Mouse (Mus musculus) hindbrain, embryonic 14.5 days (tissue): ENCODE measurements around the gene Sarm1. TPM values are rescaled to one million over a fixed set of nuclear protein-coding genes. Genes with fewer than 3 reads are reported as not detected.
"Not testable (repeated sequence)": the region's sequence is repeated elsewhere in the genome, so short reads cannot be mapped to it uniquely, and the experiment has no call there.

Experiments
- ATAC-seq: fragments of 200-750 bp; cut with Nextera tagmentation; 2 replicates; pipeline ENCODE4 v1.8.0; 2017; ENCODE audit warnings: moderate number of reproducible peaks, mild to moderate bottlenecking, moderate TSS enrichment, moderate library complexity; ENCODE audit not compliant: low FRiP score
- DNase-seq: peaks from one replicate; pipeline ENCODE4 v3.0.0-alpha.2; 2015; ENCODE audit warnings: low spot score
- H3K27ac ChIP-seq: fragments of 300-500 bp; sonication (generic); 2 replicates; pipeline ENCODE4 v1.5.1; 2014; ENCODE audit warnings: mild to moderate bottlenecking, moderate library complexity
- H3K27me3 ChIP-seq: fragments of 300-500 bp; sonication (generic); 2 replicates; pipeline ENCODE4 v1.6.1; 2014; ENCODE audit warnings: mild to moderate bottlenecking, low read length, mixed read lengths; ENCODE audit not compliant: control insufficient read depth, insufficient read depth
- H3K36me3 ChIP-seq: fragments of 300-500 bp; sonication (generic); replicated peaks from 2 replicates; pipeline ENCODE4 v1.6.1; 2014; ENCODE audit not compliant: control insufficient read depth, insufficient read depth
- H3K4me1 ChIP-seq: fragments of 300-500 bp; sonication (generic); replicated peaks from 2 replicates; pipeline ENCODE4 v1.6.1; 2014; ENCODE audit warnings: antibody characterized with exemption, low read length, mixed read lengths; ENCODE audit not compliant: control insufficient read depth, insufficient read depth
- H3K4me2 ChIP-seq: fragments of 300-500 bp; sonication (generic); replicated peaks from 2 replicates; pipeline ENCODE4 v1.6.1; 2014; ENCODE audit warnings: mild to moderate bottlenecking, moderate library complexity
- H3K4me3 ChIP-seq: fragments of 300-500 bp; sonication (generic); replicated peaks from 2 replicates; pipeline ENCODE4 v1.5.1; 2014; ENCODE audit warnings: mild to moderate bottlenecking, low read length
- H3K9ac ChIP-seq: fragments of 300-500 bp; sonication (generic); 2 replicates; pipeline ENCODE4 v1.6.1; 2014
- H3K9me3 ChIP-seq: fragments of 300-500 bp; sonication (generic); 2 replicates; pipeline ENCODE4 v1.6.1; 2016; ENCODE audit warnings: low read length; ENCODE audit not compliant: control insufficient read depth
- WGBS: fragments of 180-500 bp; shearing (Covaris S2); extraction: QIAGEN DNeasy Blood & Tissue Kit; methylation state at CpG from one replicate; pipeline ENCODE4 v1.1.7; 2014; 5-methylcytosine and 5-hydroxymethylcytosine counted together
- polyA plus RNA-seq: library from polyadenylated mRNA; unstranded; fragments of >200 nt; fragmentation: Nextera tagmentation; extraction: Ambion mirVana; gene quantifications from 2 replicates; pipeline ENCODE4 v1.2.1, GENCODE M21; 2014

Sarm1 gene
- polyA plus RNA-seq, 1 experiment from 2014 or later, result 55.1 TPM

DNA sequence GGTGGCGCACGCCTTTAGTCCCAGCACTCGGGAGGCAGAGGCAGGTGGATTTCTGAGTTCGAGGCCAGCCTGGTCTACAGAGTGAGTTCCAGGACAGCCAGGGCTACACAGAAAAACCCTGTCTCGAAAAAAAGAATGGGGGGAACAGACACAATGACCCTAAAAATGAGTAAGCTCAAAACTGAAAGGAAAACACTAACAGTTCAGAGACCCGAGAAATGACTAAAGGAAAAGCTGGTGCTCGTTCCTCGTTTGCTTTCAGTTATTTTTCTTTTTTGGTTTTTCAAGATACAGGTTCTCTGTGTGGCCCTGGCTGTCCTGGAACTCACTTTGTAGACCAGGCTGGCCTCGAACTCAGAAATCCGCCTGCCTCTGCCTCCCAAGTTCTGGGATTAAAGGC, 34.0 kb upstream of the Sarm1 start:
- not testable (repeated sequence) for H3K4me2 ChIP-seq, DNase-seq, H3K27me3 ChIP-seq, ATAC-seq, H3K9ac ChIP-seq, H3K9me3 ChIP-seq, H3K4me3 ChIP-seq, H3K27ac ChIP-seq
- Histone ChIP-seq H3K4me1 (peaks cover 13% of the 10 kb centered on the region), H3K36me3 (peaks cover 39% of the 10 kb centered on the region)
- WGBS, result 98% methylated on average over 10 of the region's 10 CpGs

DNA sequence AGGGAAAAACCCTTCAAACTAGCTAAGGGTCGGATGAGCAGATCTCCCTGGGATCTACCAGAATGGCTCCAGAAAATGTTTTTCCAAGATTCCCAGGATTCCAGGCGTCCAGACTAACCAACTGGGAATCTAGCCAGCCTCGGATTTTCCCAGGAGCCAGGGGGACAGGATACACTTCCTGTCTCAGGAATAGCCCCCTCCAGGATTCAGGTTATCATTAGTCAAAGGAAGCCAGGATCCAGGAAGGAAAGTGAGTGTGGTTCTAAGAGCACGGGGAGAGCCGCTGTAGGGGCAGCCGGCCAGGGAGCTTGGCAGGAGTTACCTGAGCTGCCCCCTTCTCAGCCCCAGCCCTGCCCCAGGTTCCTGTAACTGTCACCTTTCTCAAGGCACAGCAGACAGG, 33.5 kb upstream of the Sarm1 start:
- no peak for ATAC-seq
- Histone ChIP-seq H3K4me1 (peaks cover 13% of the 10 kb centered on the region), H3K9me3 (no peaks in the 10 kb centered on the region), H3K9ac (no peak overlapping the region), H3K4me3 (no peak overlapping the region), H3K27ac (no peak overlapping the region), H3K27me3 (no peaks in the 10 kb centered on the region), H3K4me2 (no peak overlapping the region), H3K36me3 (peaks cover 44% of the 10 kb centered on the region)
- 82% methylated on average over 6 of the region's 6 CpGs for WGBS
- no peak for DNase-seq

DNA sequence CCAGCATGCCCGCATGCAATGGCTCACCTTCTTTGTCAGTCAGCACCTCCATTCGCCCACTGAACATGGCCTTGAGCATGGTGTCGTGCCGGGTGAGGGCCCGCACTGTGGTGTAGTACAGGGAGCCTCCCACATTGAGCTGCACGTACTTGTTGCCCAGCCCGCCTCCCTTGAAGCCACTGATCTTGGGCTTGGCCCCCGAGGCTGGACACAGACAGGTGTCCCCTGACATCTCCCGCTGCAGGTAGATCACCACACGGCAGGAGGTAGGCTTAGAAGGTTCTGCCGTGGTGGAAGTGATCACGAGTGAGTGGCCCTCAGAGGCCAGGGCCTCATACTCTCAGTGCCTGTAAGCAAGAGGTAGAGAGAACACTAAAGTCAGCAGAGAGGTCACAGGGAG, 32.4 kb upstream of the Sarm1 start:
- WGBS, result 91% methylated on average over 12 of the region's 12 CpGs
- DNase-seq (no peak), ATAC-seq (no peak)
- Histone ChIP-seq H3K27me3 (no peaks in the 10 kb centered on the region), H3K27ac (no peak overlapping the region), H3K36me3 (peaks cover 54% of the 10 kb centered on the region), H3K9ac (no peak overlapping the region), H3K9me3 (no peaks in the 10 kb centered on the region), H3K4me2 (no peak overlapping the region), H3K4me1 (peaks cover 9% of the 10 kb centered on the region), H3K4me3 (no peak overlapping the region)

DNA sequence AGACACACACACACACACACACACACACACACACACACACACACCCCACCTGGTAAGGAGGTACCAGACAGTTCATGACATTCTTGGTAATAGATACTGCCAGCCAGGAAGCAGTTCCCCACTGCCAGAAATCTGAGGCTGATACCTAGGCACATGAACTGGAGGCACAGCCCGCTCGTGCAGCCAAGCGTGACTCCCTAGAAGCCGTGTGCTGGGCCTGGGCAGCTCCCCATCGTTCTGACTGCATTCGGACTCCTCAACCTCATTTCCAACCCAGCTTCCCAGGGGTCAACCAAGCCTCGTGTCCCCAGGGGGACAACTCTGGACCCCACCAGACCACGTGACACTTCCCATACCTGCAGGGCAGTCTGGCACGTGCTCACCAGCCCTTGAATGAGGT, 31.2 kb upstream of the Sarm1 start:
- 84% methylated on average over 9 of the region's 9 CpGs for WGBS

DNA sequence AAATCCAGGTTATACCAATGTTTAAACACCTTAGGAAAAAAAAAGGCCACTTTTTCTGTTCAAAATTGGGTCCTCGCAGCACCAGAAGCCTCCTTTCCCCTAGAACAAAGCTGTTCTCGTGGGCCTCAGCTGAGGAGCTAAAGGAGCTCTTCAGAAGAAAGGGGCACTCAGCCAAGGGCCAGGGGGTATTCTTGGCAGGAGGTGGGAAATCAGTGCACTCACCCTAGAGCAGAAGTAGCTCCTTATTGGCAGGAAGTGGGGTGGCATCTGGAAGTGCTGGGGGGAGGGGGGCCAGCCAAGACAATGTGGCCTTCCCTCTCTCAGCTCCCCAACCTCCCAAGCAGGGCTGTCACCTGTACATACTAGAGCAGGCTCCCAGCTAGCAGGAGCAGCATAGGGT, 27.3 kb upstream of the Sarm1 start:
- no peak overlapping the region for H3K9ac ChIP-seq
- H3K4me3 ChIP-seq, result no peak overlapping the region
- DNase-seq (no peak), ATAC-seq (no peak)
- H3K9me3 ChIP-seq, result no peaks in the 10 kb centered on the region
- 77% methylated on average over 2 of the region's 2 CpGs for WGBS
- no peak overlapping the region for H3K4me2 ChIP-seq
- no peaks in the 10 kb centered on the region for H3K27me3 ChIP-seq
- no peak overlapping the region for H3K27ac ChIP-seq
- H3K36me3 ChIP-seq, result peaks cover 100% of the 10 kb centered on the region
- H3K4me1 ChIP-seq, result no peaks in the 10 kb centered on the region

More for the DNA sequence above, 31.2 kb upstream of the Sarm1 start:
- Histone ChIP-seq H3K36me3 (peaks cover 67% of the 10 kb centered on the region), H3K4me2 (no peak overlapping the region), H3K4me3 (no peak overlapping the region), H3K27ac (no peak overlapping the region), H3K27me3 (no peaks in the 10 kb centered on the region), H3K4me1 (no peaks in the 10 kb centered on the region), H3K9me3 (no peaks in the 10 kb centered on the region), H3K9ac (no peak overlapping the region)
- DNase-seq (no peak), ATAC-seq (no peak)

DNA sequence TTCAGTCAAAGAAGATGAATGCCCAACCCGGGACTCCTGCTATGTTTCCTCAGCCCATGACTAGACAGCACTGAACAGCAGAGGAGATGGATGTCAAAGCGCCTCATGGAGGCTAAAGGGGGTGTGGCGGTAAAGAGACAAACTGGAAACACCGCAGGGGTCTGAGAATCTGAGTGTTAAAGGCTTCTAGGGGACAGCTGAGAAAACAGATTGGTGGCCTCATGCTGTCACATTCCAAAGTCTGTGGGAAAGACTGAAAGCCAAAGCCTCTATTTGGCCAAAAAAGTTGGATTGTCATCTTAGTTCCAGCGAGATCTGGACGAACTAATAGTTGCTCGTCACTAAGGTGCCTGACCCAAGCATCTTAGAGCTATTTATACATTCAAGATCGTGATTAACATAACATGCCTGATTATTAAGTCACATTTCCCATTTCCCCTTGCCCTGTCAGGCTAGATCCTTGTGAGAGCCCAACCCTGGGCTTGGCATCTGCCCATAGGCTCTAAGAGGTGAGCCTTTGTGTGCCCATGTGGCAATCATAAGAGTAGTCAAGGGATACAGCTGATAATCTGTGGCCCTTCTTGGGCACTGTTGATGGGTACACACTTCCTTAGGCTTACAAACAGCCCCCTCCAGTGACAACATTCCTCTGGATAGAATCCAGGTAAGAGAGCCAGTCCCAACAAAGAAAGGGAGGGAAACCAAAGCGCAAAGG, 25.8 kb upstream of the Sarm1 start:
- no peak for ATAC-seq
- H3K36me3 ChIP-seq, result peaks cover 100% of the 10 kb centered on the region
- H3K9me3 ChIP-seq, result no peaks in the 10 kb centered on the region
- no peaks in the 10 kb centered on the region for H3K27me3 ChIP-seq
- H3K4me1 ChIP-seq, result no peaks in the 10 kb centered on the region
- H3K4me2 ChIP-seq, result no peak overlapping the region
- WGBS, result 68% methylated on average over 9 of the region's 9 CpGs
- no peak overlapping the region for H3K4me3 ChIP-seq
- H3K9ac ChIP-seq, result no peak overlapping the region
- H3K27ac ChIP-seq, result no peak overlapping the region
- peak; percentile 36 for DNase-seq

DNA sequence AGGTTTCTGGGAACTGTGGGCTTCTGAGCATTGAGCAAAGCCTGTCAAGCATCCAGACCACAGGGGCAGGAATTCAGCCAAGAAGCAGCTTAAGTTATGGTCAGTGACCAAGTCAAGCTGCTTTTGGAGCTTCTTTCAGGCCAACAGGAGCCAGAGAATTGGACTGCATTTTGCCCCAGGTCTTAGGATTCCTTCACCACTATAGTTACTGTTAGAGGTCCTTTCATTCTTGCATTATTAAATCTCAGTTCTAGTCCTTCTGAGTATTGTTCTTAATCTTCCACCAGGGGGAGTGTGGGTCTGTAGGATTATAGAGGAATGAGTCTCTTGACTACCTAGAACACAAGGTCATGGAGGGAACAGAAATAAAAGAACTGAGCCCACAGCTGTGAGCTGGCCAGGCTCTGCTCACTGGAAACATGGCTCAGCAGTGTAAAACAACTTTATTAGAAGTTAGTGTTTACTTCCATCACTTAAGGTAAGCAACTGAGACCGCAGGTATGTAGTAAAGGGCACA, 25.0 kb upstream of the Sarm1 start:
- no peak overlapping the region for H3K9ac ChIP-seq
- peaks cover 100% of the 10 kb centered on the region for H3K36me3 ChIP-seq
- H3K27me3 ChIP-seq, result no peaks in the 10 kb centered on the region
- DNase-seq, result no peak
- no peak for ATAC-seq
- H3K9me3 ChIP-seq, result no peaks in the 10 kb centered on the region
- no peak overlapping the region; the same call in 1 of the 2 replicates for H3K27ac ChIP-seq
- H3K4me2 ChIP-seq, result no peak overlapping the region
- WGBS, result 93% methylated on average over 1 of the region's 1 CpGs
- no peaks in the 10 kb centered on the region for H3K4me1 ChIP-seq
- H3K4me3 ChIP-seq, result no peak overlapping the region

DNA sequence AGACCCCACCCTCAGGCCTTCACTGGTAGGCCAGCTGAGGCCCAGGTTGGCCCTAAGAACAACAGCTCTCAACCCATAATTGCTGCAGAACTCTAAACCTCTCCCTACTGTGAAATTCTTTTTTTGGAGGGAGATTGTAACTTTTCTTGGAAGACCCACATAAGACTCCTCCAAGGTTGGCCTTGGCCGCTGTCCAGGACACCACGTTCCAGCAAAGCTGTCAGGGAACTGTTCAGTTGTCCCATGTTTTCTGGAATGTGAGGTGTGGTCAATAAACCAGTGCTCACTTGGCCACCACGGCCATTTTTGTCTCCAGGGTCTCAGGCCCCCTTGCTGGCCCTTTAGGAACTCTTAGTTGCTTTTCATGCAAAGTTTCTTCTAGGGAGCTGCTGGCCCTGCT, 24.3 kb upstream of the Sarm1 start:
- 89% methylated on average over 3 of the region's 3 CpGs for WGBS
- Histone ChIP-seq H3K4me1 (no peaks in the 10 kb centered on the region), H3K4me3 (no peak overlapping the region), H3K36me3 (peaks cover 96% of the 10 kb centered on the region), H3K27ac (no peak overlapping the region), H3K9me3 (no peaks in the 10 kb centered on the region), H3K4me2 (no peak overlapping the region), H3K9ac (no peak overlapping the region), H3K27me3 (no peaks in the 10 kb centered on the region)
- ATAC-seq (no peak), DNase-seq (no peak)

DNA sequence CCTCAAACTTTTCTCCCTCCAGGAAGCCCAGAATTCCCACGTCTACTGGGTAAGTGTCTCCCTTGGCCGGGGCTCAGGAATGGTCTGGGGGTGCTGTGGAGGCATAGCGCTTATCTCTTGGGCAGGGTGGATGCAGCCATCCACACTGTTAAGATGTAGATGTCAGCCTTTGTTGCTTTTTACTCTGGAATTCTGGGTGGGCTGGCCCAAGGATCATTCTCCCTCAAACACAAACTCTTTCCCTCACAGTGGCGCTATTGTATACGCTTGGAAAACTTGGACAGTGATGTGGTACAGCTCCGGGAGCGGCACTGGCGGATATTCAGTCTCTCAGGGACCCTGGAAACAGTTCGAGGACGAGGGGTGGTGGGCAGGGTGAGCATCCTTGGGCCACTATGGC, 21.4 kb upstream of the Sarm1 start:
- H3K9me3 ChIP-seq, result no peaks in the 10 kb centered on the region
- ATAC-seq, result no peak
- no peak for DNase-seq
- no peak overlapping the region for H3K9ac ChIP-seq
- H3K4me3 ChIP-seq, result no peak overlapping the region
- no peak overlapping the region for H3K4me2 ChIP-seq
- peaks cover 92% of the 10 kb centered on the region for H3K36me3 ChIP-seq
- H3K27ac ChIP-seq, result no peak overlapping the region
- no peaks in the 10 kb centered on the region for H3K27me3 ChIP-seq
- no peaks in the 10 kb centered on the region for H3K4me1 ChIP-seq
- 88% methylated on average over 10 of the region's 10 CpGs for WGBS
